Mouse (Mus musculus): Measurements from ENCODE around the gene Ctbp2.

GRCm38 (mm10) chr7:133019481-133020020, 104.6 kb downstream of the Ctbp2 start:
- TF ChIP-seq GATA1 (IDR thresholded peaks at IDR 0.05; ENCODE audit: borderline replicate concordance, low read length) (no peak), FLI1 (IDR thresholded peaks at IDR 0.05; ENCODE audit: low read length) (no peak)

Data from megakaryocyte, embryonic 14.5 days (primary cell).